Mouse (Mus musculus): ENCODE measurements around the gene Ccdc142.

DNA sequence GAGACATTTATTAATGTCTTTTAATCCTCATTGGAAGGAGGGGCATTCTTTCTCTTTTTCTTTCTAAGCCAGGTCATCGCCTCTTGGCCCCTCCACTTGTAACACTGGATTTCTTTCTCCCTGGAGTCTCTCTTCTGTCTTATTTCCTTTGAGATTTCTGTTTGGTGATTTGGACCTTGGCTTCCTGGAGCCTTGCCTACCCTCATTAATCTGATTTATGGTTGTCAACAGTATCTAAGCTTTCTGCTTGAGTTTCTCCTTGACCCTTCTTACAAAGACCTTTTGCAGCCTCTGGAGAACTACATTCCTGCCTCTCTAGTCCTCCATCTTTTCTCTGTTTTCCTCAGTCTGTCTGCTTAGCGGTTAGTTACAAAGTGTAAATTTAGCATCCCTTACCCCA, 3.0 kb upstream of the Ccdc142 start:
- TF ChIP-seq POLR2A (IDR thresholded peaks at IDR 0.05; ENCODE audit: low read depth, low read length), result no peak
- TF ChIP-seq CTCF (IDR thresholded peaks at IDR 0.05; ENCODE audit: extremely low read depth, insufficient read length, insufficient replicate concordance, low read depth, low read length), result no peak

All from small intestine, adult 2 months (tissue).